Mouse (Mus musculus) brown adipose tissue, adult 24 weeks (tissue): ENCODE measurements at regions not wholly inside any gene's neighbourhood (a gene's known extent, or its start where the extent isn't known, plus 50 kb on each side); places are given as distances from the start of the nearest gene placed in this dataset.

Source experiments
- H3K27ac ChIP-seq: fragments of 200-500 bp; replicated peaks from 2 replicates; pipeline ENCODE4 v1.5.1; 2012; ENCODE audit warnings: low read depth, mild to moderate bottlenecking, low read length
- H3K4me1 ChIP-seq: fragments of 200-500 bp; 2 replicates; pipeline ENCODE4 v1.6.1; 2012; ENCODE audit warnings: low read length, mixed read lengths; ENCODE audit not compliant: control insufficient read depth, insufficient read depth, insufficient read length
- H3K4me3 ChIP-seq: fragments of 200-500 bp; 2 replicates; pipeline ENCODE4 v1.5.1; 2012; ENCODE audit warnings: low read depth, mild to moderate bottlenecking, low read length, moderate library complexity; ENCODE audit not compliant: insufficient read depth

- 0 out of 2 replicates have a peak, but pooled peaks cover 5% of the 10 kb centered on the region for H3K4me1 ChIP-seq
- no peak overlapping the region for H3K4me3 ChIP-seq
- H3K27ac ChIP-seq, result no peak overlapping the region
Measured at GRCm38 (mm10) chr13:44156546-44156945, 372.0 kb downstream of the Cd83 start.

- Histone ChIP-seq H3K4me3 (no peak overlapping the region), H3K4me1 (0 out of 2 replicates have a peak, but pooled peaks cover 5% of the 10 kb centered on the region), H3K27ac (no peak overlapping the region)
Measured at GRCm38 (mm10) chr13:44157236-44157635, 372.7 kb downstream of the Cd83 start.

- Histone ChIP-seq H3K4me3 (no peak overlapping the region), H3K27ac (no peak overlapping the region), H3K4me1 (0 out of 2 replicates have a peak, but pooled peaks cover 5% of the 10 kb centered on the region)
Measured at GRCm38 (mm10) chr13:44158364-44158763, 373.8 kb downstream of the Cd83 start.

GRCm38 (mm10) chr13:44159346-44159745 is 374.8 kb downstream of the Cd83 start:
- 0 out of 2 replicates have a peak, but pooled peaks cover 5% of the 10 kb centered on the region for H3K4me1 ChIP-seq
- no peak overlapping the region for H3K27ac ChIP-seq
- no peak overlapping the region for H3K4me3 ChIP-seq

- Histone ChIP-seq H3K4me3 (no peak overlapping the region), H3K4me1 (peaks cover 2% of the 10 kb centered on the region; the same call in 1 of the 2 replicates), H3K27ac (no peak overlapping the region)
Measured at GRCm38 (mm10) chr13:44164746-44165145, 380.2 kb downstream of the Cd83 start.

GRCm38 (mm10) chr13:44167186-44167585 is 382.6 kb downstream of the Cd83 start:
- no peak overlapping the region for H3K27ac ChIP-seq
- H3K4me3 ChIP-seq, result no peak overlapping the region
- H3K4me1 ChIP-seq, result peaks cover 2% of the 10 kb centered on the region; the same call in 1 of the 2 replicates

- Histone ChIP-seq H3K4me3 (no peak overlapping the region), H3K4me1 (peaks cover 2% of the 10 kb centered on the region; the same call in 1 of the 2 replicates), H3K27ac (no peak overlapping the region)
Measured at GRCm38 (mm10) chr13:44168186-44168585, 383.6 kb downstream of the Cd83 start.

- Histone ChIP-seq H3K4me1 (peaks cover 3% of the 10 kb centered on the region; the same call in 1 of the 2 replicates), H3K27ac (no peak overlapping the region), H3K4me3 (no peak overlapping the region)
Measured at GRCm38 (mm10) chr13:44171639-44172038, 387.1 kb downstream of the Cd83 start.

- H3K27ac ChIP-seq, result no peak overlapping the region
- H3K4me3 ChIP-seq, result no peak overlapping the region
- H3K4me1 ChIP-seq, result peaks cover 3% of the 10 kb centered on the region; the same call in 1 of the 2 replicates
Measured at GRCm38 (mm10) chr13:44172701-44173100, 388.1 kb downstream of the Cd83 start.

- Histone ChIP-seq H3K4me3 (no peak overlapping the region), H3K4me1 (peaks cover 3% of the 10 kb centered on the region; the same call in 1 of the 2 replicates), H3K27ac (no peak overlapping the region)
Measured at GRCm38 (mm10) chr13:44174236-44174635, 389.7 kb downstream of the Cd83 start.

- Histone ChIP-seq H3K4me3 (no peak overlapping the region), H3K27ac (no peak overlapping the region), H3K4me1 (peaks cover 7% of the 10 kb centered on the region; the same call in 1 of the 2 replicates)
Measured at GRCm38 (mm10) chr13:44175300-44176036, 390.9 kb downstream of the Cd83 start.

- peaks cover 9% of the 10 kb centered on the region; the same call in 1 of the 2 replicates for H3K4me1 ChIP-seq
- no peak overlapping the region for H3K4me3 ChIP-seq
- no peak overlapping the region for H3K27ac ChIP-seq
Measured at GRCm38 (mm10) chr13:44176121-44176520, 391.5 kb downstream of the Cd83 start.

- Histone ChIP-seq H3K27ac (no peak overlapping the region), H3K4me1 (peaks cover 15% of the 10 kb centered on the region), H3K4me3 (no peak overlapping the region)
Measured at GRCm38 (mm10) chr13:44178006-44178405, 393.4 kb downstream of the Cd83 start.

- no peak overlapping the region for H3K27ac ChIP-seq
- peaks cover 16% of the 10 kb centered on the region for H3K4me1 ChIP-seq
- no peak overlapping the region for H3K4me3 ChIP-seq
Measured at GRCm38 (mm10) chr13:44180384-44180783, 395.8 kb downstream of the Cd83 start.

- peak overlapping the region; percentile 16; the same call in 1 of the 2 replicates for H3K4me3 ChIP-seq
- peaks cover 16% of the 10 kb centered on the region for H3K4me1 ChIP-seq
- H3K27ac ChIP-seq, result peak overlapping the region; percentile 52
Measured at GRCm38 (mm10) chr13:44182544-44183191, 398.1 kb downstream of the Cd83 start.
